Mouse (Mus musculus) common myeloid progenitor, adult 5-6 weeks (primary cell): ENCODE results near the gene Kcnb1. TPM values are rescaled to one million over a fixed set of nuclear protein-coding genes. Genes with fewer than 3 reads are reported as not detected.

Source experiments
- ATAC-seq: replicated peaks from 2 replicates; pipeline ENCODE4 v1.8.0; 2016; ENCODE audit warnings: low read depth, mild to moderate bottlenecking, moderate TSS enrichment, inconsistent platforms; ENCODE audit not compliant: poor library complexity, severe bottlenecking
- total RNA-seq: library from RNA; stranded (forward); fragments of 200-1000, 187-1606 nt; gene quantifications from 2 replicates; pipeline ENCODE4 v1.2.3, GENCODE M21; 2017

The Kcnb1 gene
- total RNA-seq, 1 experiment from 2014 or later = 0.23 TPM

- no peak for ATAC-seq
Measured at GRCm38 (mm10) chr2:167173051-167173875, 16.7 kb downstream of the Kcnb1 start.

- peak; percentile 89 for ATAC-seq
Measured at GRCm38 (mm10) chr2:167167515-167168212, 22.3 kb downstream of the Kcnb1 start.

- ATAC-seq = no peak
Measured at GRCm38 (mm10) chr2:167163600-167163999, 26.4 kb downstream of the Kcnb1 start.

GRCm38 (mm10) chr2:167163134-167163533 lies 26.8 kb downstream of the Kcnb1 start:
- no peak for ATAC-seq

GRCm38 (mm10) chr2:167162516-167163021 lies 27.4 kb downstream of the Kcnb1 start:
- no peak for ATAC-seq

- no peak for ATAC-seq
Measured at GRCm38 (mm10) chr2:167159721-167160120, 30.2 kb downstream of the Kcnb1 start.

- no peak for ATAC-seq
Measured at GRCm38 (mm10) chr2:167158780-167159179, 31.2 kb downstream of the Kcnb1 start.

- no peak for ATAC-seq
Measured at GRCm38 (mm10) chr2:167156118-167156715, 33.7 kb downstream of the Kcnb1 start.

GRCm38 (mm10) chr2:167155541-167155973 lies 34.4 kb downstream of the Kcnb1 start:
- ATAC-seq = peak; percentile 33; the same call in 1 of the 2 replicates

GRCm38 (mm10) chr2:167150880-167151279 lies 39.1 kb downstream of the Kcnb1 start:
- no peak for ATAC-seq

- no peak for ATAC-seq
Measured at GRCm38 (mm10) chr2:167150135-167150534, 39.8 kb downstream of the Kcnb1 start.

- no peak for ATAC-seq
Measured at GRCm38 (mm10) chr2:167149035-167149434, 40.9 kb downstream of the Kcnb1 start.

GRCm38 (mm10) chr2:167147708-167148107 lies 42.2 kb downstream of the Kcnb1 start:
- no peak for ATAC-seq

- no peak for ATAC-seq
Measured at GRCm38 (mm10) chr2:167145904-167146303, 44.1 kb downstream of the Kcnb1 start.

GRCm38 (mm10) chr2:167144439-167145307 lies 45.3 kb downstream of the Kcnb1 start:
- no peak for ATAC-seq

- ATAC-seq = no peak
Measured at GRCm38 (mm10) chr2:167143914-167144313, 46.0 kb downstream of the Kcnb1 start.

GRCm38 (mm10) chr2:167142282-167142681 lies 47.7 kb downstream of the Kcnb1 start:
- ATAC-seq = no peak

GRCm38 (mm10) chr2:167141810-167142209 lies 48.1 kb downstream of the Kcnb1 start:
- peak; percentile 84 for ATAC-seq

GRCm38 (mm10) chr2:167139801-167140269 lies 50.1 kb downstream of the Kcnb1 start:
- 0 out of 2 replicates have a peak, but pooled peaks have one; percentile 3 for ATAC-seq
